16 mouse cellular contexts compared by ENCODE assay signal in genomic region chr10:119074887-119075286, GRCm38 (mm10).
DNase-seq lines count a peak whose midpoint lies in the region; ATAC-seq and TF ChIP-seq lines count a peak whose summit lies in the region.
"Had no signal": no experiment of that assay in that cellular context is flagged by ENCODE, and none has a peak within 500 bp of the region (broad histone marks: within the 10 kb centered on the region; RNA-seq: fewer than 3 reads in every experiment).

No protein-coding gene starts in this region.

- TF ChIP-seq EP300 in liver, embryonic 14.5 days (IDR thresholded peaks at IDR 0.05; ENCODE audit: low read depth), result no peak

- H3K9ac ChIP-seq in liver, embryonic 14.5 days (replicated peaks), result no peak overlapping the region
- no peak overlapping the region for H3K9ac ChIP-seq in liver, embryonic 12.5 days
- no peak overlapping the region for H3K9ac ChIP-seq in limb, embryonic 12.5 days (replicated peaks)
- H3K9ac ChIP-seq in stomach, embryonic 16.5 days (ENCODE audit: low read length), result no peak overlapping the region
- H3K9ac ChIP-seq: embryonic facial prominence, embryonic 13.5 days had no signal

- no peak for ATAC-seq in liver, embryonic 14.5 days (ENCODE audit: insufficient read depth)
- ATAC-seq in liver, embryonic 12.5 days, result no peak
- ATAC-seq in limb, embryonic 12.5 days (ENCODE audit: insufficient number of reproducible peaks, insufficient read depth, low FRiP score, low TSS enrichment, low read depth), result peak; percentile 66
- ATAC-seq in stomach, embryonic 16.5 days (ENCODE audit: insufficient read depth, low FRiP score), result peak; percentile 87

- peaks cover 0 to 5% of the 10 kb centered on the region in 2 experiments; a peak in 2 of 4 replicates for H3K4me1 ChIP-seq in liver, embryonic 14.5 days (replicated peaks; ENCODE audit: control insufficient read depth in 2 of 2, insufficient read depth in 2 of 2, low read length in 1 of 2)
- H3K4me1 ChIP-seq in liver, embryonic 12.5 days, result peaks cover 19% of the 10 kb centered on the region
- H3K4me1 ChIP-seq in limb, embryonic 12.5 days (replicated peaks), result peaks cover 15% of the 10 kb centered on the region
- H3K4me1 ChIP-seq in stomach, embryonic 16.5 days (ENCODE audit: control insufficient read depth, insufficient read depth, low read length), result peaks cover 17% of the 10 kb centered on the region

- H3K4me3 ChIP-seq in liver, embryonic 14.5 days (ENCODE audit: insufficient read depth in 1 of 2, low read depth in 2 of 2, low read length in 2 of 2), result no peak overlapping the region
- no peak overlapping the region for H3K4me3 ChIP-seq in liver, embryonic 12.5 days
- no peak overlapping the region for H3K4me3 ChIP-seq in limb, embryonic 12.5 days (replicated peaks)
- peak overlapping the region; percentile 7; the same call in 1 of the 2 replicates for H3K4me3 ChIP-seq in stomach, embryonic 16.5 days (replicated peaks; ENCODE audit: low read length)
- H3K4me3 ChIP-seq: embryonic facial prominence, embryonic 13.5 days; forebrain, embryonic 10.5 days; megakaryocyte, embryonic 14.5 days had no signal

- peak; percentile 95 for DNase-seq in heart, adult 11 months
- DNase-seq in heart, adult 9 months (ENCODE audit: low spot score in 2 of 2), result no peak
- no peak for DNase-seq in liver, embryonic 14.5 days (ENCODE audit: low read depth in 3 of 3, low spot score in 3 of 3)
- no peak for DNase-seq in layer of hippocampus, postnatal 36 days
- DNase-seq: adrenal gland, adult 8-10 months; B cell, adult 2 months; cerebellum, postnatal 14 days; kidney, adult 18-20 months; right cerebral cortex, postnatal 14 days; thymus, postnatal 36 days had no signal

- H3K9me3 ChIP-seq in liver, embryonic 14.5 days (ENCODE audit: control insufficient read depth, low read length), result no peaks in the 10 kb centered on the region
- no peaks in the 10 kb centered on the region for H3K9me3 ChIP-seq in liver, embryonic 12.5 days (replicated peaks)
- no peaks in the 10 kb centered on the region for H3K9me3 ChIP-seq in limb, embryonic 12.5 days
- no peaks in the 10 kb centered on the region for H3K9me3 ChIP-seq in stomach, embryonic 16.5 days (replicated peaks; ENCODE audit: control insufficient read depth, low read length)
- H3K9me3 ChIP-seq: forebrain, embryonic 10.5 days had no signal

- WGBS in liver, embryonic 14.5 days (ENCODE audit: insufficient replicate concordance), result 70% methylated on average over 15 of the region's 15 CpGs
- 77% methylated on average over 15 of the region's 15 CpGs for WGBS in liver, embryonic 12.5 days (ENCODE audit: insufficient replicate concordance)
- 68% methylated on average over 15 of the region's 15 CpGs for WGBS in limb, embryonic 12.5 days
- WGBS in stomach, embryonic 16.5 days, result 29% methylated on average over 15 of the region's 15 CpGs

- H3K36me3 ChIP-seq in liver, embryonic 14.5 days (replicated peaks; ENCODE audit: control insufficient read depth, insufficient read depth, low read depth), result no peaks in the 10 kb centered on the region
- no peaks in the 10 kb centered on the region for H3K36me3 ChIP-seq in liver, embryonic 12.5 days
- no peaks in the 10 kb centered on the region for H3K36me3 ChIP-seq in limb, embryonic 12.5 days
- no peaks in the 10 kb centered on the region for H3K36me3 ChIP-seq in stomach, embryonic 16.5 days (ENCODE audit: control insufficient read depth, insufficient read depth, low read length)
- H3K36me3 ChIP-seq: embryonic facial prominence, embryonic 13.5 days; forebrain, embryonic 10.5 days had no signal

- H3K27me3 ChIP-seq in liver, embryonic 14.5 days (ENCODE audit: control insufficient read depth, insufficient read depth, low read length), result no peaks in the 10 kb centered on the region
- H3K27me3 ChIP-seq in liver, embryonic 12.5 days (replicated peaks), result no peaks in the 10 kb centered on the region
- H3K27me3 ChIP-seq in limb, embryonic 12.5 days, result no peaks in the 10 kb centered on the region
- no peaks in the 10 kb centered on the region for H3K27me3 ChIP-seq in stomach, embryonic 16.5 days (ENCODE audit: control insufficient read depth, insufficient read depth, low read length)
- H3K27me3 ChIP-seq: embryonic facial prominence, embryonic 13.5 days; megakaryocyte, embryonic 14.5 days had no signal

- no peak overlapping the region for H3K27ac ChIP-seq in liver, embryonic 14.5 days
- no peak overlapping the region for H3K27ac ChIP-seq in liver, embryonic 12.5 days
- 0 out of 2 replicates have a peak overlapping the region, but pooled peaks have one; percentile 31 for H3K27ac ChIP-seq in limb, embryonic 12.5 days
- peak overlapping the region; percentile 35 for H3K27ac ChIP-seq in stomach, embryonic 16.5 days (ENCODE audit: low read length)
- H3K27ac ChIP-seq: embryonic facial prominence, embryonic 13.5 days; forebrain, embryonic 10.5 days had no signal

- 0 out of 2 replicates have a peak overlapping the region, but pooled peaks have one; percentile 4 for H3K4me2 ChIP-seq in liver, embryonic 14.5 days (ENCODE audit: low read depth)
- no peak overlapping the region for H3K4me2 ChIP-seq in liver, embryonic 12.5 days
- peak overlapping the region; percentile 17; the same call in 1 of the 2 replicates for H3K4me2 ChIP-seq in limb, embryonic 12.5 days
- peak overlapping the region; percentile 29; the same call in 1 of the 2 replicates for H3K4me2 ChIP-seq in stomach, embryonic 16.5 days (ENCODE audit: low read depth, low read length)
- H3K4me2 ChIP-seq: embryonic facial prominence, embryonic 13.5 days had no signal

- TF ChIP-seq CTCF in liver, embryonic 14.5 days (IDR thresholded peaks at IDR 0.05; ENCODE audit: low read depth), result no peak

Comparison
In these comparisons a context has a peak if more than half of its experiments do, and no peak if none do; other contexts are left out.
1. ATAC-seq: peak in limb, embryonic 12.5 days (single experiment) and stomach, embryonic 16.5 days (single experiment); none in liver, embryonic 14.5 days (single experiment) and liver, embryonic 12.5 days (single experiment).
2. H3K27ac ChIP-seq: peak in limb, embryonic 12.5 days (single experiment) and stomach, embryonic 16.5 days (single experiment); none in liver, embryonic 14.5 days (single experiment) and liver, embryonic 12.5 days (single experiment).